ENCODE assay signal across 7 mouse cellular contexts in genomic region chr5:63969476-63970112, GRCm38 (mm10). TPM values are rescaled to one million over a fixed set of nuclear protein-coding genes. Genes with fewer than 3 reads are reported as not detected.
A peak's percentile ranks its signal among the peaks of the same experiment; 100 is the strongest.
DNase-seq lines count a peak whose midpoint lies in the region; ATAC-seq and TF ChIP-seq lines count a peak whose summit lies in the region.

No protein-coding gene starts in this region.

- peak; percentile 44 for DNase-seq in lung, postnatal 0 days (ENCODE audit: low spot score)
- no peak for DNase-seq in lung, postnatal 14 days
- peak; percentile 45 for DNase-seq in embryo, embryonic 9.5 days (ENCODE audit: extremely low spot score)
- DNase-seq in right cerebral cortex, adult 2 months (ENCODE audit: low spot score in 2 of 2), result no peak
- DNase-seq in ovary, postnatal 14 days (ENCODE audit: low spot score), result no peak

- no peaks in the 10 kb centered on the region for H3K36me3 ChIP-seq in lung, postnatal 0 days (ENCODE audit: insufficient read depth, low read length)
- H3K36me3 ChIP-seq in hindbrain, embryonic 16.5 days (ENCODE audit: control insufficient read depth, insufficient read depth, low read length), result no peaks in the 10 kb centered on the region
- H3K36me3 ChIP-seq in myocyte (ENCODE audit: control insufficient read depth, insufficient read depth), result peaks cover 2% of the 10 kb centered on the region

- no peaks in the 10 kb centered on the region for H3K9me3 ChIP-seq in lung, postnatal 0 days (ENCODE audit: low read length)
- H3K9me3 ChIP-seq in hindbrain, embryonic 16.5 days (ENCODE audit: control insufficient read depth, low read length), result no peaks in the 10 kb centered on the region

- H3K4me2 ChIP-seq in lung, postnatal 0 days (replicated peaks; ENCODE audit: low read depth, low read length), result peak overlapping the region; percentile 77; the same call in 1 of the 2 replicates
- H3K4me2 ChIP-seq in hindbrain, embryonic 16.5 days (ENCODE audit: low read length), result peak overlapping the region; percentile 99
- H3K4me2 ChIP-seq in myocyte (ENCODE audit: low read depth), result peak overlapping the region; percentile 73

- no peak overlapping the region for H3K9ac ChIP-seq in lung, postnatal 0 days (replicated peaks; ENCODE audit: low read depth)
- H3K9ac ChIP-seq in hindbrain, embryonic 16.5 days (ENCODE audit: low read depth, low read length), result no peak overlapping the region

- peaks cover 13% of the 10 kb centered on the region for H3K4me1 ChIP-seq in lung, postnatal 0 days (ENCODE audit: insufficient read depth, low read depth, low read length)
- peaks cover 14% of the 10 kb centered on the region for H3K4me1 ChIP-seq in hindbrain, embryonic 16.5 days (ENCODE audit: control insufficient read depth, insufficient read depth, low read depth, low read length)

- TF ChIP-seq CTCF in lung, postnatal 0 days (IDR thresholded peaks at IDR 0.05), result no peak

- TF ChIP-seq POLR2A in myocyte (IDR thresholded peaks at IDR 0.05; ENCODE audit: insufficient read length, low read depth), result no peak

- no peak for ATAC-seq in lung, postnatal 0 days
- ATAC-seq in hindbrain, embryonic 16.5 days, result no peak

- peak overlapping the region; percentile 48 for H3K27ac ChIP-seq in lung, postnatal 0 days (ENCODE audit: low read length)
- no peak overlapping the region for H3K27ac ChIP-seq in hindbrain, embryonic 16.5 days (ENCODE audit: low read depth, low read length)

- H3K79me2 ChIP-seq in myocyte (ENCODE audit: control insufficient read depth, insufficient read depth), result peaks cover 30% of the 10 kb centered on the region

- no peak overlapping the region for H3ac ChIP-seq in myocyte (ENCODE audit: control insufficient read depth, insufficient read length)

- TF ChIP-seq EP300 in lung, postnatal 0 days (IDR thresholded peaks at IDR 0.05), result 0 out of 2 replicates have a peak, but pooled peaks have one; percentile 11

- 15% methylated on average over 5 of the region's 5 CpGs for WGBS in lung, postnatal 0 days
- WGBS in hindbrain, embryonic 16.5 days, result 33% methylated on average over 5 of the region's 5 CpGs

- H3K4me3 ChIP-seq in lung, postnatal 0 days (ENCODE audit: low read depth, low read length), result peak overlapping the region; percentile 77
- peak overlapping the region; percentile 78 for H3K4me3 ChIP-seq in hindbrain, embryonic 16.5 days (ENCODE audit: low read length)
- peak overlapping the region; percentile 89 for H3K4me3 ChIP-seq in myocyte

- no peaks in the 10 kb centered on the region for H3K27me3 ChIP-seq in lung, postnatal 0 days (replicated peaks; ENCODE audit: insufficient read depth, low read length)
- no peaks in the 10 kb centered on the region for H3K27me3 ChIP-seq in hindbrain, embryonic 16.5 days (replicated peaks; ENCODE audit: control insufficient read depth, insufficient read depth, low read length)
- H3K27me3 ChIP-seq in myocyte (ENCODE audit: control insufficient read depth, insufficient read depth, insufficient read length), result no peaks in the 10 kb centered on the region

TF ChIP-seq in myocyte, 11 proteins besides CTCF, POLR2A, EP300 and RAD21:
- TF ChIP-seq POLR2AphosphoS2 (IDR thresholded peaks at IDR 0.05; ENCODE audit: insufficient read length, low read depth) (no peak), SRF (IDR thresholded peaks at IDR 0.05; ENCODE audit: control insufficient read depth, insufficient read length, low read depth) (no peak), CEBPB (IDR thresholded peaks at IDR 0.05; ENCODE audit: insufficient read depth, poor library complexity, severe bottlenecking) (no peak), REST (IDR thresholded peaks at IDR 0.05; ENCODE audit: insufficient read depth, insufficient read length) (no peak), USF1 (IDR thresholded peaks at IDR 0.05; ENCODE audit: low read depth) (no peak), E2F4 (IDR thresholded peaks at IDR 0.05; ENCODE audit: insufficient read depth) (no peak), TCF3 (IDR thresholded peaks at IDR 0.05; ENCODE audit: insufficient read length, low read depth) (no peak), MYOG (IDR thresholded peaks at IDR 0.05; ENCODE audit: control insufficient read depth in 1 of 3, insufficient read depth in 1 of 3, insufficient read length in 2 of 3, low read depth in 2 of 3) (no peak), TCF12 (IDR thresholded peaks at IDR 0.05; ENCODE audit: insufficient read depth, poor library complexity, severe bottlenecking) (no peak), MYOD1 (IDR thresholded peaks at IDR 0.05; ENCODE audit: control insufficient read depth in 1 of 3, insufficient read length in 2 of 3, low read depth in 2 of 3) (no peak), MAX (IDR thresholded peaks at IDR 0.05; ENCODE audit: low read depth) (no peak)

RNA-seq across cellular contexts. Expression of gene Rell1, which starts 0.9 kb away (rescaled TPM):
- polyA plus RNA-seq in lung, postnatal 0 days (2015; fragmentation: Nextera tagmentation; extraction: Ambion mirVana), result 27.0 and 29.0 TPM in 2 replicates
- polyA plus RNA-seq in hindbrain, embryonic 16.5 days (2015; fragmentation: Nextera tagmentation; extraction: Ambion mirVana), result 8.8 and 9.4 TPM in 2 replicates
- polyA plus RNA-seq in myocyte (2012; fragmentation: generic; extraction: Trizol), result 25.9 TPM

Comparison
In these comparisons a context has a peak if more than half of its experiments do, and no peak if none do; other contexts are left out.
1. DNase-seq: peak in lung, postnatal 0 days (single experiment) and embryo, embryonic 9.5 days (single experiment); none in lung, postnatal 14 days (single experiment), right cerebral cortex, adult 2 months (0 of 2) and ovary, postnatal 14 days (single experiment).
2. Peak in every context shown above with its lines, with median percentiles within 50 percentile points of each other: H3K4me2 ChIP-seq and H3K4me3 ChIP-seq.